Mouse (Mus musculus): ENCODE data around the gene Tmed3. TPM values are rescaled to one million over a fixed set of nuclear protein-coding genes. Genes with fewer than 3 reads are reported as not detected.

Tmed3 gene
- polyA plus RNA-seq, 1 experiment from 2014 or later = 78.3 TPM

DNA sequence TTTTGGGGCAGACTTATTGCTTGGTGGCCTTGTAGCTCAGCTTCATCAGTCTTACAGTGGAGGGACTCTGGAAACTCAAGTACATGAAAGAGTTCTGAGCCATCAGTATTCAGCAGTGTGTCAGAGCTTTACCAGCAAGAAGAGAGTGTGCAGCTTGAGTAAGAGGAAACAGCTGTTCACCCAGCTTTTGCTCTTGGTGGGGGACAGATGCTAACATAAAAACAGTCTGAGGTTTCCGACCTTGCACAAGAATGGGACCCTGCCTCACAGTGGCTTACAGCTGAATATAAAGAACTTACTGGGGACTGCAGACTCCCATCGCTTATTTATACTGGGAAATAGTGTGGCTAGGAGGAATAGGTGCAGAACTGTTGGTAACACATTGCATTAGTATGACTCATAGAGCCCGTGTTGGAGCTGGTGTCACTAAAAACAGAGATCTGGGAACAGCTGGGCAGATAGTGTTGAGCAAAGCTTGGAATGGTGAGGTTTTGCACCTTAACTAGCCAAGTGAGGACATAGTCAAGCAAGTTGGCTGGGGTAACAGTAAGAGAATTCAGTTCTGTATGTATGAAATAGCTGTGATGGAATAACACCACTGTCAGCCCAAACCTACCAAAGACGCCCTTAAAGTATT is 37.4 kb downstream of the Tmed3 start:
- H3K4me1 ChIP-seq (ENCODE audit: control insufficient read depth, insufficient read depth, low read length) = no peaks in the 10 kb centered on the region
- no peak overlapping the region for H3K4me2 ChIP-seq (replicated peaks; ENCODE audit: low read depth, low read length)
- no peak overlapping the region for H3K27ac ChIP-seq (ENCODE audit: low read depth, low read length)
- WGBS = 73% methylated on average over 4 of the region's 4 CpGs
- no peaks in the 10 kb centered on the region for H3K27me3 ChIP-seq (ENCODE audit: control insufficient read depth, insufficient read depth, low read length)
- ATAC-seq (ENCODE audit: low FRiP score, low TSS enrichment) = no peak
- no peaks in the 10 kb centered on the region for H3K9me3 ChIP-seq (ENCODE audit: control insufficient read depth, low read length)
- H3K36me3 ChIP-seq (ENCODE audit: control insufficient read depth, insufficient read depth, low read length) = no peaks in the 10 kb centered on the region
- no peak overlapping the region for H3K9ac ChIP-seq (ENCODE audit: low read depth, low read length)
- no peak overlapping the region for H3K4me3 ChIP-seq (ENCODE audit: low read length)

DNA sequence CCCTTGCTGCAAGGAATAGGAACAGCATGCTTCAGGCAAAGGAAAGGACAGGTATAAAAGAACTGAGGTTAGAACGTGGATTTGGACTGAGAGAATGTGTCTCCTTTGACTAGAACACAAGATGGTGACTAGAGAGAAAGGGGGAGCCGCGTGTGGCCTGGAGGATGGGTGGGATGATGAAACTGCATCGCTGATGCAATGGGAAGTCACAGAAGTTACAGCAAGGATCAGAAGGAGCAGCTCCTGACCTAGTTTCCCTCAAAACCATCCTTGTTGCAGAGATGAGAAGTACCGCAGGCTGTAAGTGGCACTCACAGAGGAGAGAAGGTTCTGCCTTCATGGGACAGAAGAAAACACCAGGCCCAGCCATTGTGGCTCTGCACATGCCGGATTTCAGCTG is 54.0 kb downstream of the Tmed3 start:
- ATAC-seq (ENCODE audit: low FRiP score, low TSS enrichment) = no peak
- Histone ChIP-seq H3K9me3 (ENCODE audit: control insufficient read depth, low read length) (no peaks in the 10 kb centered on the region), H3K4me2 (replicated peaks; ENCODE audit: low read depth, low read length) (no peak overlapping the region), H3K4me1 (ENCODE audit: control insufficient read depth, insufficient read depth, low read length) (no peaks in the 10 kb centered on the region), H3K27ac (ENCODE audit: low read depth, low read length) (no peak overlapping the region), H3K27me3 (ENCODE audit: control insufficient read depth, insufficient read depth, low read length) (no peaks in the 10 kb centered on the region), H3K4me3 (ENCODE audit: low read length) (no peak overlapping the region), H3K9ac (ENCODE audit: low read depth, low read length) (no peak overlapping the region), H3K36me3 (ENCODE audit: control insufficient read depth, insufficient read depth, low read length) (no peaks in the 10 kb centered on the region)
- 85% methylated on average over 6 of the region's 6 CpGs for WGBS

Other genes starting within 250 kb of the Tmed3 start
- 0.08 and 0.11 TPM in 2 replicates for gene Minar1, start 81.9 kb downstream of the Tmed3 start, polyA plus RNA-seq (2014; fragmentation: Nextera tagmentation; extraction: Ambion mirVana)
- not detected in 2 replicates for gene Ankrd34c, start 33.4 kb upstream of the Tmed3 start, polyA plus RNA-seq (2014; fragmentation: Nextera tagmentation; extraction: Ambion mirVana)
- gene Rasgrf1, start 204.8 kb upstream of the Tmed3 start, polyA plus RNA-seq (2014; fragmentation: Nextera tagmentation; extraction: Ambion mirVana) = 0.11 and 0.59 TPM in 2 replicates